18 mouse cellular contexts compared by ENCODE assay signal in the genomic region with DNA sequence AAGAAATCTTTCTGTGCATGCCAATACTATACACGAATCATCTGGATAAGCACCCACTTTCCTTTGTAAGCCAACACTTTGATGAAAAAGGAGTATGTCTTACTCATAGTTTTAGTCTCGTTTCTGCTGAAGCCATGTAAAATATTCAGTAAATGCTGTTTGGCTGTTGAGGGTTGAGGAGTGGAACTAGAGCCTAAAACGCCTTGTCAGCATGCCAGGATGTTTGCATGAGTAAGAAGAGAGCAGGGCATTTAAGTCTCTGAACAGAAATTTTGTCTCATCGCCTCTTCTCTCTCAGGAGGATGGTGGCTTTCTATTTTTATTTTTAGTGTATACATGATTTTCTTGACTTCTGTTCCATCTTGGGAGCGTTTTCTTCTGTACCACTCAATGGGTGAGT.
DNase-seq lines count a peak whose midpoint lies in the region; ATAC-seq and TF ChIP-seq lines count a peak whose summit lies in the region.
"Had no signal": no experiment of that assay in that cellular context is flagged by ENCODE, and none has a peak within 500 bp of the region (broad histone marks: within the 10 kb centered on the region; RNA-seq: fewer than 3 reads in every experiment).

No protein-coding gene starts in this region.

- no peaks in the 10 kb centered on the region for H3K36me3 ChIP-seq in lung, embryonic 14.5 days (ENCODE audit: insufficient read depth)
- H3K36me3 ChIP-seq: heart, embryonic 12.5 days; kidney, embryonic 15.5 days; limb, embryonic 15.5 days; midbrain, embryonic 15.5 days; stomach, embryonic 15.5 days had no signal

- no peaks in the 10 kb centered on the region for H3K9me3 ChIP-seq in lung, embryonic 14.5 days (ENCODE audit: low read depth, low read length)
- H3K9me3 ChIP-seq: heart, embryonic 12.5 days; kidney, embryonic 15.5 days; limb, embryonic 15.5 days; midbrain, embryonic 15.5 days; stomach, embryonic 15.5 days had no signal

- WGBS in lung, embryonic 14.5 days: 74% methylated on average over 5 of the region's 5 CpGs

- no peak overlapping the region for H3K4me2 ChIP-seq in lung, embryonic 14.5 days
- H3K4me2 ChIP-seq: heart, embryonic 12.5 days; kidney, embryonic 15.5 days; limb, embryonic 15.5 days; midbrain, embryonic 15.5 days; stomach, embryonic 15.5 days had no signal

- no peak overlapping the region for H3K27ac ChIP-seq in lung, embryonic 14.5 days (ENCODE audit: low read depth)
- H3K27ac ChIP-seq: kidney, embryonic 15.5 days; limb, embryonic 15.5 days; midbrain, embryonic 15.5 days; stomach, embryonic 15.5 days had no signal

- no peak overlapping the region for H3K4me3 ChIP-seq in lung, embryonic 14.5 days (ENCODE audit: low read depth, low read length)
- H3K4me3 ChIP-seq: heart, embryonic 12.5 days; kidney, embryonic 15.5 days; limb, embryonic 15.5 days; midbrain, embryonic 15.5 days; stomach, embryonic 15.5 days had no signal

- no peak overlapping the region for H3K9ac ChIP-seq in lung, embryonic 14.5 days
- H3K9ac ChIP-seq: heart, embryonic 12.5 days; kidney, embryonic 15.5 days; limb, embryonic 15.5 days; liver, postnatal 0 days; midbrain, embryonic 15.5 days; stomach, embryonic 15.5 days had no signal

- H3K27me3 ChIP-seq in lung, embryonic 14.5 days (ENCODE audit: insufficient read depth, low read length): no peaks in the 10 kb centered on the region
- H3K27me3 ChIP-seq: heart, embryonic 12.5 days; kidney, embryonic 15.5 days; limb, embryonic 15.5 days; midbrain, embryonic 15.5 days; stomach, embryonic 15.5 days had no signal

- no peak for ATAC-seq in cerebellum, adult (ENCODE audit: insufficient number of reproducible peaks, low FRiP score, low TSS enrichment)
- ATAC-seq in lung, embryonic 14.5 days (ENCODE audit: insufficient read depth): no peak
- ATAC-seq: inflammation-experienced regulatory T-cells, adult 6 months; liver, postnatal 0 days; midbrain, embryonic 15.5 days had no signal

- intact Hi-C loops in heart, postnatal 14 days (cut with DNase I): no loop called here

- H3K4me1 ChIP-seq in lung, embryonic 14.5 days (ENCODE audit: insufficient read depth): no peaks in the 10 kb centered on the region
- H3K4me1 ChIP-seq: heart, embryonic 12.5 days; kidney, embryonic 15.5 days; limb, embryonic 15.5 days; midbrain, embryonic 15.5 days; stomach, embryonic 15.5 days had no signal

- no peak for TF ChIP-seq CTCF in lung, embryonic 14.5 days (IDR thresholded peaks at IDR 0.05; ENCODE audit: low read depth)

- DNase-seq in cerebellum, postnatal 10 days: peak; percentile 4 to 6
- peak; percentile 5 for DNase-seq in lung, embryonic 14.5 days
- no peak for DNase-seq in lung, postnatal 10 days
- peak; percentile 48 to 59 for DNase-seq in right cerebral cortex, adult 2 months (ENCODE audit: low spot score in 2 of 2)
- no peak for DNase-seq in adrenal gland, adult 18-20 months (ENCODE audit: low spot score in 2 of 2)
- DNase-seq in kidney, postnatal 25 days: no peak
- DNase-seq in heart, postnatal 14 days: no peak
- DNase-seq: adrenal gland, adult 2 months; cerebellum, adult 9-11 months; liver, postnatal 0 days; lung, postnatal 4 days had no signal

Comparison
In these comparisons a context has a peak if more than half of its experiments do, and no peak if none do; other contexts are left out.
1. DNase-seq: peak in cerebellum, postnatal 10 days (2 of 2), lung, embryonic 14.5 days (single experiment) and right cerebral cortex, adult 2 months (2 of 2); none in lung, postnatal 10 days (single experiment), adrenal gland, adult 18-20 months (0 of 2), kidney, postnatal 25 days (0 of 2) and heart, postnatal 14 days (0 of 2).